Mouse (Mus musculus) erythroblast, adult 5-6 weeks (primary cell): Measurements from ENCODE around the gene Rpl10l. TPM values are rescaled to one million over a fixed set of nuclear protein-coding genes. Genes with fewer than 3 reads are reported as not detected.

ENCODE experiments used
- ATAC-seq: replicated peaks from 2 replicates; pipeline ENCODE4 v1.8.0; 2016; ENCODE audit warnings: moderate number of reproducible peaks, mild to moderate bottlenecking, moderate TSS enrichment, inconsistent platforms; ENCODE audit not compliant: poor library complexity, low FRiP score, severe bottlenecking
- total RNA-seq, 2 experiments: library from RNA; stranded (forward) in 1 of 2; stranded (reverse) in 1 of 2; fragments of 150-400 nt in 1 of 2; fragments of 200-764, 138-1000 nt in 1 of 2; gene quantifications; 2 replicates each; pipeline versions ENCODE4 v1.2.3 to v1.2.4; 2015 to 2017; ENCODE audit warnings: low replicate concordance in 2 of 2

The Rpl10l gene
- total RNA-seq (2015; ENCODE audit: low replicate concordance) (not detected in 2 replicates), total RNA-seq (2017; ENCODE audit: low replicate concordance) (not detected in 2 replicates)

DNA sequence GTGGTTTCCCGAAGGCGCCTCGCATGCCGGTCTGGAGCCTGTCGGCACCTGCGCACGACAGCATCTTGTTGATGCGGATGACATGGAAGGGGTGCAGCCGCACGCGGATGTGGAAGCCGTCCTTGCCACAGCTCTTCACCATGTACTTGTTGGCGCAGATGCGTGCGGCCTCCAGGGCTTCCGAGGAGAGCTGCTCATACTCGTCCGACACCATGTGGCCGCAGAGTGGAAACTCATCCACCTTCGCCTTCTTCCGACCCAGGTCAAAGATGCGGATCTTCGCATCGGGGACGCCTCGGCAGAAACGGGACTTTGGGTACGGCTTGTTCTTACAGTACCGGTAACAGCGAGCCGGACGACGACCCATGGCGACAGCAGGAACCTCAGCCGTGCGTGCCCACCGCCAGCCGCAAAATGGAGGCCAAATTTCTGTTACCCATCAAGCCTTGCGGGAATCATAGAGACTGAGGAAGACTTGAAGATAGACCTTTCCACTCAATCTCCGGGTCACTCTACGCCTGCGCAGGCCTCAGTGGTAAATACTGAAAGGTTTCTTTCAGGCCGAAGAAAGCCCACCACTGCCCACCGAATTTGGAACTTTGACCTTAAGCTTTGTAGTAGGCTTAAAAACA lies at the start of gene Rpl10l:
TSS of gene Rpl10l (minus strand) at position 411 of the 632 bp plus-strand sequence.
- ATAC-seq, result no peak

DNA sequence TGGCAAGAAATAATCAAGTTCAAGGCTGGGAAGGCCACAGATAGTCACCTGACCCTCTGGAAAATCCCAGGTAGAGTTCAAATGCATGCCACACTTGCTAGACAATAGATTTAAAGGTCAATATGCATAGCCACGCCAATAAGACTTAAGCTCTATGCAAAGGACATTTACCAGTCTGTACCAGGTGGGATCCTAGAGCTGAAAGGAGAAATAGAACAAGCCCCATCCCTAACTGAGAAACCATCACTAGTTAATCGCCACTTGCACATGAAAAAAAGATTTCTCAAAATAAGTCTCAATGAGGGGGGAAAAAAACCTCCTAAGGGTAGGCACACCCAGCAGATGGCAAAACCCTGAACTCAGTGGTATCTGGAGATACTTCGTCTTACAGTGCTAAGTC lies 8.3 kb downstream of the Rpl10l start:
- ATAC-seq, result no peak

DNA sequence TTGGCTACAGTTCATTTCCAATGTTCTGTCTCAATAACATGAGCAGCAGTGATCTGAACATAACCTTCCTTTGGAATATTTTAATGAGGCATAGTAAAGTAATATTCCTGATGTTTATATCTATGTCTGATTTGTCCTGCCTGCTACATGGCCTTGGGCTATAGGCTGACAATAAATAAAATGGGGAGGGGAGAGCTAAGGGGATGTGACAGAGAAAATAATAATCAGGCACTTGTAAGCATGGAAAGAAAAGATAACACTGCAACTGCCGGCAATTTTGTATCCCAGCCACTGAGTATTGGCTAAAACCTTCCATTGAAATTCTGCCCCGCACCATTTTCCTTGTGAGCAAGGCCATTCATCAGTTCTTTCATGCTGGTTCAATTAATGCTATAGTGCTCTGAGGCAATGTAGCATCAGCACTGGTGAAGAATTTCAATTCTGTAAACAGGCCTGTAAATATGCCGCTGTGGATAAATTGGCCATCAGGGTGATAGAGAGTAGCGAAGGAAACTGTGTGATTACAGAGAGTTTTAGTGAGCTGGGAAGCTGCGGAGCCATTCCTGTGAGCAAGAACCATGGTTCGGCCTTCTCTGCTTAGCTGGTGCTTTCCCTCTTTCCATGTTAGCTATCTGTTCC lies 38.6 kb downstream of the Rpl10l start:
- no peak for ATAC-seq

DNA sequence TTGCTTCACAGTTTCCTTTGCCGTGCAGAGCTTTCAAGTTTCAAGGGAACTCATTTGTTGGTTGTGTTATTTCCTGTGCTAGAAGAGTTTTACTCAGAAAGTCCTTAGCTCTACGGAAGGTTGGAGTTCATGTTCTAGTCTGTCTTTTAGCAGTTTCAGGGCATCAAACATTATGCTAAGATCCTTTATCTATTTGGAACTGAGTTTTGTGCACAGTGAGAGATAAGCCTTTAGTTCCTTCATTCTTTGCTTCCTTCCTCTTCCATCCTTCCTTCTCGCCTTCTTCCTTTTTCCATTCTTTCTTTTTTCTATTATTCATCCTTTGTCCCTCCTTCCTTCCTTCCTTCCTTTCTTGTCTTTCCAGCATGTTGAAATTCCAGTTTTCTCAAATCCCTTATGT lies 50.0 kb downstream of the Rpl10l start:
- ATAC-seq, result no peak
